Mouse (Mus musculus) olfactory bulb, adult 2 months (tissue): ENCODE results near the gene Ptgdr.
"Not testable (repeated sequence)": the region's sequence is repeated elsewhere in the genome, so short reads cannot be mapped to it uniquely, and the experiment has no call there.

Experiments
- CTCF ChIP-seq: fragments of 200-500 bp; IDR thresholded peaks from 2 replicates; pipeline ENCODE4 v1.5.1; 2012; ENCODE audit warnings: low read depth, mild to moderate bottlenecking, low read length, moderate library complexity; ENCODE audit not compliant: insufficient read depth
- POLR2A ChIP-seq: fragments of 200-500 bp; IDR thresholded peaks from 2 replicates; pipeline ENCODE4 v1.6.1; 2012; ENCODE audit warnings: mild to moderate bottlenecking, low read depth, low read length, moderate library complexity; ENCODE audit not compliant: insufficient read depth

DNA sequence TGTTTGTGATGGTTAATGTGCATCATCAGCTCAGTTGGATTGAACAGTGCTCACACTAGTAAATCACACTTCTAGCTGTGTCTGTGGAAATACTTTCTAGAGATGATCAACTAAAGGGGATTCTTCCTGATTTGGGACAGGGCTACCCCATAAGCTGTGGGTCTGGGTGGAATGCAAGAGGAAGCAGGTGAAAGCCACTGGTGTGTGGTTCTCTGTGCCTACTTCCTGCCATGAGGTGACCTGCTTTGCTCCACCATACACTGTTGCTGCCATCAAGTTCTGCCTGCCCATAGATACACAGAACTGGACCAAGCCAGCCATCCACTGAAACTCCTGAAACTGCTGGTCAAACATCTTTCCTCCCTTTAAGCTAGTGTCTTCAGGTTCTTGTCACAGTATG, 46.0 kb downstream of the Ptgdr start:
- not testable (repeated sequence) for TF ChIP-seq POLR2A, CTCF
